Mouse (Mus musculus) heart, postnatal 0 days (tissue): Measurements from ENCODE around the gene Apba3.

Experiments used
- CTCF ChIP-seq: IDR thresholded peaks from 2 replicates; pipeline ENCODE4 v1.5.1; 2016; ENCODE audit warnings: antibody characterized with exemption, control low read depth, low read depth
- EP300 ChIP-seq: IDR thresholded peaks from 2 replicates; pipeline ENCODE4 v1.6.1; 2016; ENCODE audit warnings: antibody characterized with exemption, low read depth

- TF ChIP-seq CTCF (no peak), EP300 (no peak)
These were observed 30.1 kb upstream of the Apba3 start for GRCm38 (mm10) chr10:81236471-81237268.
